Mouse (Mus musculus): ENCODE data around the gene Eif2b3.

DNA sequence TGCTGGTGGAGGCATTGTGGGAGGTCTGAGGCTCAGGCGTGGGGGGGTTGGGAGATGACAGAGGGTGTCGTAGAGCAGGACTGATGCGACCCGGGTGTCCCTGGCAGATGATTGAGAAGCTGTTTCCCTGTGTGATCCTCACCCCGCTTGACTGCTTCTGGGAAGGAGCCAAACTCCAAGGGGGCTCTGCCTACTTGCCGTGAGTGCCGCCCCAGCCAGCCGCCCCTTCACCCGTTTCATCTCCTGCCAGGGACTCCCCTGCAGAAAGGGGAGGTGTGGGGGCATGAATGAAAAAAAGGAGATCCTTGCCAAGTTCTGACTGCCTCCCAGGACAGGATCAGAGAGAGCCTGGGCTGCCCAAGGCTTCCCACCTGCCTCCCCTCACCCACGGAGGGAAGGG lies 85.9 kb downstream of the Eif2b3 start:
- no peak for TF ChIP-seq CTCF (IDR thresholded peaks at IDR 0.05; ENCODE audit: control insufficient read depth, insufficient read depth, insufficient read length)
- no peak for TF ChIP-seq MYOG (IDR thresholded peaks at IDR 0.05; ENCODE audit: control insufficient read depth, extremely low read depth, insufficient read length)
- no peak for TF ChIP-seq CEBPB (IDR thresholded peaks at IDR 0.05; ENCODE audit: low read depth)
- no peak for TF ChIP-seq MAX (IDR thresholded peaks at IDR 0.05)
